Mouse (Mus musculus): Measurements from ENCODE around the gene Dock4.

Dock4 gene

DNA sequence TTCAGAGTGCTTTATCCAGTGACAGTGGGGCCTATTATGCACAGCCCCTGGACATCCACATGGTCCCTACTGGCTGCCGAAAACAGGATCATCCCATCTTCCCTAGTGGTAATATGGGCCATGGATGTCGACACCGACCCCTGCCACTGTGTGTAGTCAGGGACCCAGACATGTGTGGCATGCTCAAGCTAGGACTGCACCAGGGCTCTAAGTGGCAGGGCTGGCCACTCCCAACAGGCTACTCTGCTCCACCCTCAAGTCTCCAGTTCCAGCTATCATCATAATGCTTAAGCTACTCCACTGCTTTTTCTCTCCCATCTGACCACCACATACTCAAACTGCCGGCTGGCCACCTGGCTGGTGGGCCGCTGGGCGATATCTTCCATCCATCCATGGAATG is 439.6 kb downstream of the Dock4 start:
- DNase-seq (ENCODE audit: low spot score in 2 of 2), result no peak

DNA sequence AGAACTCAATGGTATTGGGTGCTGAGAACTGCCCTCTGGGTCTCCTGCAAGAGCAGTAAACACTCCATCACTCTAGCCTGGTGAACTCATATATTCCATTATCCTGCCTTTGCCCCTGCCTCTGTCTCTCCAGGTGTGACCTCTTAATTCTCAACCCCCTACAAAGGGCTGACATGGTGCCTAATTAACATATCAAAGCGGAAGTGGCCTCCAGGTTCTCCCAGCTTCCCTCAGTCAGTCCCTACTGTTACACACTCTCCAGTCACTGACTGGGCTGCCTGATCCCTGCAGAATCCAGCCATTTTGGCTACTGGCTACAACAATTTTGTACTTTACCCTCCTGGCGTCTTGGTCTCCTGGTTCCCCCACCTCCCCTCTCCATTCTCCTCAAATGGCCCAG is 441.7 kb downstream of the Dock4 start:
- DNase-seq (ENCODE audit: low spot score in 2 of 2), result no peak

GRCm38 (mm10) chr12:40888261-40888791 is 442.6 kb downstream of the Dock4 start:
- DNase-seq (ENCODE audit: low spot score in 2 of 2), result no peak

DNA sequence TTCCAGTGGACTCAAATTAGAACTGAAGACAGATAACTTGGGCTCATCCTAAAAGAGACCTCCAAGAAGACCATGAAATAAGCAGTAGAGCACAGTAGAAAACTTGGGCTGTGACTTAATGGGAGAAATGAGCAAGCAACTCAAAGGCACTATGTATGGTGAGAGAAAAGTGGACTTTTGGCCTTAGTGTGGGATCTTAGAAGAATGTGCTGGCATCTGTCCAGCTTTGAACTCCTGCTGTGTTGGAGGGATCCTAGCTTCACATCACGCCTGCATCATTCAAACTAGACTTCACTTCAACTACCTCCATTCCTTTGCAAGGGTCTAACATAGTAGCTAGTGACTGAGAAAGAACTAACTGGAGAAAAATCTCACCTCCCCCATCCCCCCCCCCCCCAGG is 443.1 kb downstream of the Dock4 start:
- no peak for DNase-seq (ENCODE audit: low spot score in 2 of 2)

- DNase-seq (ENCODE audit: low spot score in 2 of 2), result no peak
Measured at GRCm38 (mm10) chr12:40889534-40889933, 443.8 kb downstream of the Dock4 start.

GRCm38 (mm10) chr12:40891168-40891567 is 445.4 kb downstream of the Dock4 start:
- DNase-seq (ENCODE audit: low spot score in 2 of 2), result no peak

- DNase-seq (ENCODE audit: low spot score in 2 of 2), result no peak
Measured at GRCm38 (mm10) chr12:40893741-40894140, 448.0 kb downstream of the Dock4 start.

DNA sequence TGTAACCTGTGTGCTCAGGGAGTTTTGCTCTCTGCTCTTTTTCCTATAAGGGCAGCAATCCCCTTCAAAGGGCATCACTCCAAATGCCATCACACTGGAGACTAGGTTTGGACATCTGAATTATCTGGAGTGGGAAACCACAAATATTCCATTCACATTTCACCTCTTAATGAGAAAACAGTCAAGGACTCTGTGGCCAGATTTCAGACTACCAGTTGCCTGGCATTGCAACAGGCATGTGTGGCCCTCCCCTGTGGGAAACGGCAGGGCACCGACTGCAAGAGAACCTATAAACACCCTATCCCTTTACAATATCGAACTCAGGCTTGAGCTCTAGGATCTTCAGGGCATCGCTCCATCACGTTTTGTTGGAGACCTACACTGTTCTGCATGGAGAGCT is 448.9 kb downstream of the Dock4 start:
- no peak for DNase-seq (ENCODE audit: low spot score in 2 of 2)

Data from frontal cortex, postnatal 36 days (tissue).